Mouse (Mus musculus): ENCODE results near the gene Tars2.

DNA sequence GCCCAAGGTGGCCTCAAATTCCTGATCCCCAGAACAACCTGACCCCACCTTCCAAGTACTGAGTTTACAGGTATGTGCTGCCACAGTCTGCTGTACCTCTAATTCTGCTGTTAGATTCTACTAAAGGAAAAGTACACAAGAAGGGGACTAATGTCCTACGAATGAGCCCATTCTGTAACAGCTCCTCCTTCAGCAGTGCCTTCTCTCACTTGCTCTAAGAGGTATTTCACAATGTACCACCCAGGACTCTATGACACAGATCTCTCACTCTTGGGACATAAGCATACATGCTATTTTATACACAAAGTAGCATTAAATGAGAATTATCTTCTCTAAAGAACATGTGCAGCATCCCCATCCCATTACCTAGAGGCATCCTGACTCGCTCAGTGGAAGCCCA, 33.7 kb upstream of the Tars2 start:
- TF ChIP-seq POLR2A (IDR thresholded peaks at IDR 0.05; ENCODE audit: low read depth, low read length) (no peak), CTCF (IDR thresholded peaks at IDR 0.05; ENCODE audit: extremely low read depth, insufficient read length, insufficient replicate concordance, low read depth, low read length) (no peak)
